ENCODE assay signal across 10 mouse cellular contexts in genomic region chr12:8394894-8395297, GRCm38 (mm10).
DNase-seq lines count a peak whose midpoint lies in the region; ATAC-seq and TF ChIP-seq lines count a peak whose summit lies in the region.
"Had no signal": no experiment of that assay in that cellular context is flagged by ENCODE, and none has a peak within 500 bp of the region (broad histone marks: within the 10 kb centered on the region; RNA-seq: fewer than 3 reads in every experiment).

No protein-coding gene starts in this region.

- TF ChIP-seq EP300 in stomach, postnatal 0 days (optimal IDR thresholded peaks at IDR 0.05), result no peak

- no peaks in the 10 kb centered on the region for H3K27me3 ChIP-seq in stomach, embryonic 15.5 days (replicated peaks)
- H3K27me3 ChIP-seq in stomach, postnatal 0 days (ENCODE audit: control insufficient read depth, insufficient read depth, low read length), result no peaks in the 10 kb centered on the region
- H3K27me3 ChIP-seq in heart, embryonic 13.5 days (replicated peaks), result no peaks in the 10 kb centered on the region
- H3K27me3 ChIP-seq: hindbrain, embryonic 15.5 days had no signal

- ATAC-seq in stomach, embryonic 15.5 days (ENCODE audit: insufficient read depth, low FRiP score, low read depth), result peak; percentile 38; the same call in 1 of the 2 replicates
- no peak; the same call in 1 of the 2 replicates for ATAC-seq in stomach, postnatal 0 days (ENCODE audit: low FRiP score, low TSS enrichment)
- no peak for ATAC-seq in heart, embryonic 13.5 days (ENCODE audit: extremely low read depth, insufficient number of reproducible peaks, low FRiP score, low TSS enrichment)
- no peak for ATAC-seq in megakaryocyte-erythroid progenitor cell, adult 5-6 weeks (replicated peaks; ENCODE audit: low FRiP score, low TSS enrichment, poor library complexity, severe bottlenecking)

- H3K4me3 ChIP-seq in stomach, embryonic 15.5 days (replicated peaks), result no peak overlapping the region
- no peak overlapping the region for H3K4me3 ChIP-seq in stomach, postnatal 0 days (ENCODE audit: low read depth, low read length)
- no peak overlapping the region for H3K4me3 ChIP-seq in heart, embryonic 13.5 days
- H3K4me3 ChIP-seq: hindbrain, embryonic 15.5 days had no signal

- no peaks in the 10 kb centered on the region for H3K36me3 ChIP-seq in stomach, embryonic 15.5 days
- no peaks in the 10 kb centered on the region for H3K36me3 ChIP-seq in stomach, postnatal 0 days (ENCODE audit: control insufficient read depth, insufficient read depth, low read length)
- H3K36me3 ChIP-seq in heart, embryonic 13.5 days, result no peaks in the 10 kb centered on the region
- H3K36me3 ChIP-seq: hindbrain, embryonic 15.5 days had no signal

- WGBS in stomach, embryonic 15.5 days, result 48% methylated on average over 6 of the region's 6 CpGs
- WGBS in stomach, postnatal 0 days, result 38% methylated on average over 6 of the region's 6 CpGs
- 55% methylated on average over 6 of the region's 6 CpGs for WGBS in heart, embryonic 13.5 days

- no peak for DNase-seq in stomach, postnatal 0 days (ENCODE audit: low spot score)
- peak; percentile 71 for DNase-seq in kidney, postnatal 14 days
- DNase-seq in embryo, embryonic 10 days (ENCODE audit: low spot score), result no peak
- no peak for DNase-seq in layer of hippocampus, adult 11-12 months (ENCODE audit: low spot score)
- DNase-seq: embryo, embryonic 11 days had no signal

- no peaks in the 10 kb centered on the region for H3K4me1 ChIP-seq in stomach, embryonic 15.5 days
- H3K4me1 ChIP-seq in stomach, postnatal 0 days (replicated peaks; ENCODE audit: control insufficient read depth, insufficient read depth), result 0 out of 2 replicates have a peak, but pooled peaks cover 2% of the 10 kb centered on the region
- H3K4me1 ChIP-seq in heart, embryonic 13.5 days, result peaks cover 16% of the 10 kb centered on the region

- H3K27ac ChIP-seq in stomach, embryonic 15.5 days, result no peak overlapping the region
- no peak overlapping the region for H3K27ac ChIP-seq in stomach, postnatal 0 days (replicated peaks)
- H3K27ac ChIP-seq in heart, embryonic 13.5 days (replicated peaks), result peak overlapping the region; percentile 78
- H3K27ac ChIP-seq: hindbrain, embryonic 15.5 days; macrophage had no signal

- no peak overlapping the region for H3K9ac ChIP-seq in stomach, embryonic 15.5 days
- H3K9ac ChIP-seq in stomach, postnatal 0 days (ENCODE audit: low read length), result no peak overlapping the region
- H3K9ac ChIP-seq in heart, embryonic 13.5 days, result no peak overlapping the region
- H3K9ac ChIP-seq: hindbrain, embryonic 15.5 days had no signal

- H3K9me3 ChIP-seq in stomach, embryonic 15.5 days, result no peaks in the 10 kb centered on the region
- no peaks in the 10 kb centered on the region for H3K9me3 ChIP-seq in stomach, postnatal 0 days (ENCODE audit: control insufficient read depth, low read length)
- no peaks in the 10 kb centered on the region for H3K9me3 ChIP-seq in heart, embryonic 13.5 days
- H3K9me3 ChIP-seq: hindbrain, embryonic 15.5 days had no signal

- no peak for TF ChIP-seq CTCF in stomach, postnatal 0 days (IDR thresholded peaks at IDR 0.05; ENCODE audit: low read depth)

- H3K4me2 ChIP-seq in stomach, embryonic 15.5 days, result no peak overlapping the region
- no peak overlapping the region for H3K4me2 ChIP-seq in stomach, postnatal 0 days (replicated peaks; ENCODE audit: low read depth)
- H3K4me2 ChIP-seq in heart, embryonic 13.5 days, result no peak overlapping the region
- H3K4me2 ChIP-seq: hindbrain, embryonic 15.5 days had no signal
